Mouse (Mus musculus) neutrophil, adult 5-6 weeks (primary cell): ENCODE data around the gene Olfr1054. TPM values are rescaled to one million over a fixed set of nuclear protein-coding genes. Genes with fewer than 3 reads are reported as not detected.
"Not testable (repeated sequence)": the region's sequence is repeated elsewhere in the genome, so short reads cannot be mapped to it uniquely, and the experiment has no call there.

Experiments used
- ATAC-seq: fragments of 151-379, 151-347 bp; 2 replicates; pipeline ENCODE4 v1.8.0; 2017; ENCODE audit warnings: mild to moderate bottlenecking, moderate TSS enrichment; ENCODE audit not compliant: insufficient number of reproducible peaks, poor library complexity, low FRiP score, severe bottlenecking; ENCODE audit errors: extremely low read depth
- total RNA-seq: library from RNA; stranded (forward); fragments of 200-1000 nt; gene quantifications from 2 replicates; pipeline ENCODE4 v1.2.3, GENCODE M21; 2017

Gene Olfr1054
- total RNA-seq, result not detected in 2 replicates

DNA sequence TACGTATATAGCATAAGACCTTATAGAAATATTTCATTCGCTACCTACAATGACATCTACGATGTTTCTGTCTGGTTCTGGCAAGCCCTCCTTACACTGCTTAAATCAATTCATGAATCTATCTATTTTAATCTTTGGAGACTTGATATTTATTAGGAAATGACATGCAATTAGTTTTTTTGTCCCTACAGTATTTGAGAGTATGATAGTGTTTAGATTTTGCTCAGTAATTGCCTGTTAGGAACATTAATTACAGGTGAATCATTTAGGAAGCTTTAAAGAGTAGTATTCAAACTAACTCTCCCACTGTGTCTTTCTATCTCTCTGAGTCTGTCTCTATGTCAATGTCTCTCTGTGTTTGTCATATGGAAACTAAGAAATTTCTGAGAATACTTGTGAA lies at the start of gene Olfr1054:
Olfr1054 (minus strand) TSS at position 101 of the 400 bp plus-strand sequence.
- no peak for ATAC-seq

DNA sequence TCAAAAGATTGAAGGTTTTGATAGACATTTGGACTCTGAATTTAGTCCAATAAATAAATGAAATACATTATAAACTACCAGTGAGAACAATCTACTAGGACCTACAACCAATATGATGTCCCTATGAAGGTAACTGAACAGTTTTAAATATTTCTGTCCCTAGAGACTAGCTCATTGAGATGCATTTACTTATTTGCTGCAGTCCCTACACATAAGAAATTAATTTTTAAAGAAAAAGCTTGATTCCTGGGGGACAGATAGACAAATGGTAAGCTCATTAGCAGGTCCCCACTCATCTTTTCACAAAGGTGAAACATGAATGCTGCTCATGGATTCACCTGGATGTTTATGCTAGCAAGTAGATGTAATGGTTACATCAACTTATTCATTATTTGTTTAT lies 43.1 kb upstream of the Olfr1054 start, which contains the start of gene Olfr1057:
Olfr1057 (minus strand) TSS at position 101 of the 400 bp plus-strand sequence.
- no peak for ATAC-seq

DNA sequence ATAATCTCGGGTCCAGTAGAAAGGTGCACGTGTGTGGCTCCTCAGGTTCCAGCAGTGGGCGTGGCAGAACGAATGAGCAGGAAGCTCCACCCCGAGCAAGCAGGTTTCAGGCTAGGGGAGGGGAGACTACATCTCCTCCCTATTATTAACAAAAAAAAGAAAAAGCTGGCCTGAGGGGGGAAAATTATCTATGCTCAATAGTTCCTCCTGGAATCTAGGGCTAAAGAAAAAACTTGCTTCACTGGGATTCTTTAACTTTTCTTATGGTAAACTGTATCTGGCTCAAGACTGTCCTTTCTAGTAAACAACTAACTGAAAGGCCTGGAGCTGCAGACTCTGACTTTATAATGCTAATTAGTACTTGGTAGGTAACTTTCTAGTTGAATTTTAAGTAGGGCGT lies 31.1 kb upstream of the Olfr1054 start:
- not testable (repeated sequence) for ATAC-seq

DNA sequence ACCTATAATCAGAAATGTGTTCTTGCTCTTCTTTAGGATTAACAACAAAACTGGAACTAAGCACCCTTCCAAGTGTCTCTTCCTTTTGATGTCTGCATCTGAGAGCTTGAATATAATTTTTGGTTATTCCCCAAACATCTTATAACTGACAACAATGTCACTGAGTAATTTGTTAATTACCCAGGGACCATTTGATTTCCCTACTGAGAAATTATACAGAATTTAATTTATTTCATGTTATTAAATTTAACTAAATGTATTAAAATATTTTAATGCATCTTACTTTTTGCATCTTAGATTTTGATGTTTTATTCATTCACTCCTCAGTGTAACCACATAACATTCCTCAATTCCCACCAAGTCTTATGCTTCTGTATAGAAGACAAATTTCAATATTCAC lies 27.1 kb upstream of the Olfr1054 start, which contains the start of gene Olfr1056:
Olfr1056 (minus strand) TSS at position 101 of the 400 bp plus-strand sequence.
- ATAC-seq, result no peak

DNA sequence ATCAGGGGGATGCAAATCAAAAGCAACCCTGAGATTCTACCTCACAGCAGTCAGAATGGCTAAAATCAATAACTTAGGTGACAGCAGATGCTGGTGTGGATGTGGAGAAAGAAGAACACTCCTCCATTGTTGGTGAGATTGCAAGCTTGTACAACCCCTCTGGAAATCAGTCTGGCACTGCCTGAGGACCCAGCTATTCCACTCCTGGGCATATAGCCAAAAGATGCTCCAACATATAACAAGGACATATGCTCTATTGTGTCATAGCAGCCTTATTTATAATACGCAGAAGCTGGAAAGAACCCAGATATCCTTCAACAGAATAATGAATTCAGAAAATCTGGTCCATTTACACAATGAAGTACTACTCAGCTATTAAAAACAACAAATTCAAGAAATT lies 16.5 kb upstream of the Olfr1054 start:
- not testable (repeated sequence) for ATAC-seq

DNA sequence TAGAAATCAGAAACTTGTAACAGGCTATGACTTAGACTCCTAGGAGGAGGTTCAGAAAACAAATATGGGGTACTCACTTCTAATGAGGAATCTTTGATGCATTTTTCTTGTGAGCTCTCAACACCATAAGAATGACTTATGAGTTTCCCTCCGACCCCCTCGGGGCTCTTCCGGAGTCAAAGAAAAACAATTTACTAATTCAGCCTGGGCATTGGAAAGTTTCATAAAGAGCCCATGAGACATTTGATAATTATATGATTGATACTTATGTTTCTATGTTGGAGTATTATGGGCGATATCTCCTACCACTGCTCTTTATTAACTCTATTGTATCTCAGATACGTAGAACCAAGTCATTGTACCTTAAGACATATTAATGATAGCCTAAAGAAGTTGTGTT lies 15.0 kb upstream of the Olfr1054 start, which contains the start of gene Olfr1055:
Olfr1055 (minus strand) TSS at position 101 of the 400 bp plus-strand sequence.
- no peak for ATAC-seq

DNA sequence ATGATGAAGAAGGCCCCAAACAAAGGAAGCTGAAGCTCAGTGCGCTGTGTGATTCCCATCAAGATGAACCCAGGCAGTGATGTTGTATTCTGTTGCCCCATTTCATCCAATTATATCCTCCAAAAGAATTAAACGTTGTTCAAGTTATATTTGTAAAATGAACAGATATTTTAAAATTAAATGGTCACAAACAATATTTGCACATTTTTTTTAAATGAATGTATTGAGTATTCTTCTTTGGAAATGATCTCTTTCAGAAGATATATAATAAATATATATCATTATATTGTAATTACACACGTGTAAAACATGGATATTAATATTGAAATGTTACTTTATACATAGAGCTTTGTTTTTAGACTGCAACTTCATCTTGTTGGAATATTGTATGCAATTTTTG lies 20.0 kb downstream of the Olfr1054 start, which contains the start of gene Olfr1053:
Olfr1053 (minus strand) TSS at position 101 of the 400 bp plus-strand sequence.
- no peak for ATAC-seq

DNA sequence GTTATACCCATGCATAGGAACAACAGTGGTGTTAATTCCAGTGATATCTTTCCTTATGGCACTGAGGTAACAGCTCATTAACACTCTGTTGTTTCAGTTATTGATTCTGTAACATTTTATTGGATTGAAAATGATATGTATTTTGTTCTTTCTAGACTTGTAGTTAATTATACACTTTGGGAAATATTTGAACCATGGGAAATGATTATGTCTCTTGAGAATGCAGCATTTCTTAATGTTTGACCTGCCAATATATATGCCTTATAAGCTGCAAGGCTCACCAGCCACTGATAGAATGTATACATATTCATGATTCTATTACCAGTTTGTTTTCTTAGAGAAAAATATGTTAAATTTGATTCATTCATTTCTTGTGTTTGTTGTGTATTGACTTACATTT lies 43.1 kb downstream of the Olfr1054 start, which contains the start of gene Olfr1052:
Olfr1052 (plus strand) TSS at position 301 of the 400 bp plus-strand sequence.
- no peak for ATAC-seq

Other genes with a start within 250 kb of the Olfr1054 start
- gene Olfr1037, start 248.0 kb downstream of the Olfr1054 start, total RNA-seq, result not detected in 2 replicates
- gene Olfr1039, start 199.5 kb downstream of the Olfr1054 start, total RNA-seq, result 0.12 TPM in 1 of 2 replicates, not detected in the other
- gene Olfr1040, start 188.7 kb downstream of the Olfr1054 start, total RNA-seq, result not detected in 2 replicates
- gene Olfr1042, start 173.6 kb downstream of the Olfr1054 start, total RNA-seq, result 0.12 TPM in 1 of 2 replicates, not detected in the other
- gene Olfr1043, start 167.9 kb downstream of the Olfr1054 start, total RNA-seq, result not detected in 2 replicates
- gene Olfr1044, start 157.6 kb downstream of the Olfr1054 start, total RNA-seq, result not detected in 2 replicates
- 0.37 TPM in 1 of 2 replicates, not detected in the other for gene Olfr52, start 149.8 kb downstream of the Olfr1054 start, total RNA-seq
- not detected in 2 replicates for gene Olfr1045, start 132.4 kb downstream of the Olfr1054 start, total RNA-seq
- gene Olfr1046, start 116.1 kb downstream of the Olfr1054 start, total RNA-seq, result not detected in 2 replicates
- not detected in 2 replicates for gene Olfr1047, start 104.0 kb downstream of the Olfr1054 start, total RNA-seq
- not detected in 2 replicates for gene Olfr1048, start 95.1 kb downstream of the Olfr1054 start, total RNA-seq
- gene Olfr1049, start 77.1 kb downstream of the Olfr1054 start, total RNA-seq, result not detected in 2 replicates
- gene Olfr1051, start 56.3 kb downstream of the Olfr1054 start, total RNA-seq, result 0.58 TPM in 1 of 2 replicates, not detected in the other
- not detected in 2 replicates for gene Olfr1052, start 43.0 kb downstream of the Olfr1054 start, total RNA-seq
- gene Olfr1053, start 20.1 kb downstream of the Olfr1054 start, total RNA-seq, result not detected in 2 replicates
- not detected in 2 replicates for gene Olfr1055, start 14.9 kb upstream of the Olfr1054 start, total RNA-seq
- gene Olfr1056, start 27.0 kb upstream of the Olfr1054 start, total RNA-seq, result not detected in 2 replicates
- gene Olfr1057, start 43.0 kb upstream of the Olfr1054 start, total RNA-seq, result not detected in 2 replicates
- not detected in 2 replicates for gene Olfr1058, start 53.1 kb upstream of the Olfr1054 start, total RNA-seq
- not detected in 2 replicates for gene Olfr1061, start 78.6 kb upstream of the Olfr1054 start, total RNA-seq
- not detected in 2 replicates for gene Olfr1062, start 91.3 kb upstream of the Olfr1054 start, total RNA-seq
- not detected in 2 replicates for gene Olfr1065, start 115.2 kb upstream of the Olfr1054 start, total RNA-seq
- not detected in 2 replicates for gene Olfr1066, start 120.8 kb upstream of the Olfr1054 start, total RNA-seq
- gene Olfr228, start 152.0 kb upstream of the Olfr1054 start, total RNA-seq, result not detected in 2 replicates
- gene Olfr1076, start 173.0 kb upstream of the Olfr1054 start, total RNA-seq, result not detected in 2 replicates
- not detected in 2 replicates for gene Olfr1079, start 207.0 kb upstream of the Olfr1054 start, total RNA-seq
- not detected in 2 replicates for gene Olfr1080, start 222.8 kb upstream of the Olfr1054 start, total RNA-seq